Mouse (Mus musculus) CH12.LX (cell line): ENCODE data around the gene Ern1. TPM values are rescaled to one million over a fixed set of nuclear protein-coding genes. Genes with fewer than 3 reads are reported as not detected.

ENCODE experiments used
- DNase-seq: peaks from one replicate; pipeline ENCODE4 v3.0.0-alpha.2; 2013; ENCODE audit errors: extremely low read depth
- H3K27ac ChIP-seq: 2 replicates; pipeline ENCODE4 v1.5.1; 2012; ENCODE audit warnings: low read depth, mild to moderate bottlenecking, control low read depth, moderate library complexity; ENCODE audit not compliant: insufficient read depth
- H3K27me3 ChIP-seq: replicated peaks from 2 replicates; pipeline ENCODE3; 2012; ENCODE audit warnings: inconsistent platforms
- H3K36me3 ChIP-seq, 2 experiments: replicated peaks in 1 of 2; 2 replicates each; pipeline versions ENCODE3 to v1.6.1; 2012; ENCODE audit warnings: inconsistent platforms in 1 of 2, low read length in 1 of 2, mild to moderate bottlenecking in 1 of 2, mixed read lengths in 1 of 2, moderate library complexity in 1 of 2; ENCODE audit not compliant: control insufficient read depth in 1 of 2, insufficient read depth in 1 of 2
- H3K4me1 ChIP-seq, 2 experiments: 2 replicates each; pipeline ENCODE4 v1.6.1; 2012; ENCODE audit warnings: inconsistent platforms in 1 of 2, moderate library complexity in 1 of 2; ENCODE audit not compliant: insufficient read depth in 2 of 2, control insufficient read depth in 1 of 2
- H3K4me2 ChIP-seq: 2 replicates; pipeline ENCODE4 v1.6.1; 2012; ENCODE audit warnings: low read depth, mild to moderate bottlenecking, control low read depth; ENCODE audit not compliant: poor library complexity, insufficient read depth, severe bottlenecking
- H3K4me3 ChIP-seq, 3 experiments: fragments of 150-350 bp in 1 of 3; sonication (generic) in 1 of 3; replicated peaks in 1 of 3; 2 replicates each; pipeline versions ENCODE3 to v1.5.1; 2011 to 2012; ENCODE audit warnings: low read depth in 2 of 3, low read length in 2 of 3, mild to moderate bottlenecking in 2 of 3, moderate library complexity in 2 of 3, control low read depth in 1 of 3, improper control_type of control experiment in 1 of 3, inconsistent platforms in 1 of 3, mixed read lengths in 1 of 3; ENCODE audit not compliant: poor library complexity in 1 of 3
- H3K79me2 ChIP-seq: replicated peaks from 2 replicates; pipeline ENCODE4 v1.6.1; 2012; ENCODE audit warnings: mild to moderate bottlenecking, moderate library complexity; ENCODE audit not compliant: control insufficient read depth, poor library complexity, insufficient read depth, severe bottlenecking; ENCODE audit errors: extremely low read depth
- H3K9ac ChIP-seq: 2 replicates; pipeline ENCODE4 v1.6.1; 2012; ENCODE audit warnings: low read depth, mild to moderate bottlenecking, control low read depth, moderate library complexity; ENCODE audit not compliant: insufficient read depth
- H3K9me3 ChIP-seq: replicated peaks from 2 replicates; pipeline ENCODE3; 2012; ENCODE audit warnings: low read length, inconsistent platforms, mixed read lengths
- CHD2 ChIP-seq: IDR thresholded peaks from 2 replicates; pipeline ENCODE4 v1.6.1; 2011; ENCODE audit warnings: low read length, improper control_type of control experiment
- E2F4 ChIP-seq: IDR thresholded peaks from 2 replicates; pipeline ENCODE4 v1.6.1; 2011; ENCODE audit warnings: low read depth, low read length, improper control_type of control experiment; ENCODE audit not compliant: insufficient replicate concordance
- ELF1 ChIP-seq: IDR thresholded peaks from 2 replicates; pipeline ENCODE4 v1.6.1; 2014; ENCODE audit warnings: low read depth, mild to moderate bottlenecking, inconsistent platforms, low read length, improper control_type of control experiment
- EP300 ChIP-seq: IDR thresholded peaks from 2 replicates; pipeline ENCODE4 v1.6.1; 2011; ENCODE audit warnings: low read length, improper control_type of control experiment
- ETS1 ChIP-seq: conservative IDR thresholded peaks from 2 replicates; pipeline ENCODE4 v1.6.1; 2012; ENCODE audit warnings: low read depth, mild to moderate bottlenecking, inconsistent platforms, low read length, improper control_type of control experiment, moderate library complexity
- GABPA ChIP-seq: IDR thresholded peaks from 2 replicates; pipeline ENCODE4 v1.6.1; 2012; ENCODE audit warnings: low read depth, low read length, improper control_type of control experiment, inconsistent platforms; ENCODE audit not compliant: insufficient replicate concordance
- IRF4 ChIP-seq: IDR thresholded peaks from 2 replicates; pipeline ENCODE4 v1.6.1; 2014; ENCODE audit warnings: low read depth, mild to moderate bottlenecking, inconsistent platforms, low read length, improper control_type of control experiment
- JUN ChIP-seq: IDR thresholded peaks from 2 replicates; pipeline ENCODE4 v1.6.1; 2011; ENCODE audit warnings: low read depth, mild to moderate bottlenecking, low read length, improper control_type of control experiment, moderate library complexity; ENCODE audit not compliant: insufficient read depth
- JUND ChIP-seq: conservative IDR thresholded peaks from 2 replicates; pipeline ENCODE4 v1.6.1; 2011; ENCODE audit warnings: low read depth, low read length, improper control_type of control experiment
- MAX ChIP-seq: IDR thresholded peaks from 2 replicates; pipeline ENCODE4 v1.6.1; 2011; ENCODE audit warnings: low read length, improper control_type of control experiment
- MAZ ChIP-seq: IDR thresholded peaks from 2 replicates; pipeline ENCODE4 v1.6.1; 2012; ENCODE audit warnings: low read depth, mild to moderate bottlenecking, inconsistent platforms, low read length, improper control_type of control experiment, moderate library complexity
- MEF2A ChIP-seq: IDR thresholded peaks from 2 replicates; pipeline ENCODE4 v1.6.1; 2014; ENCODE audit warnings: low read depth, mild to moderate bottlenecking, inconsistent platforms, low read length, improper control_type of control experiment, borderline replicate concordance
- MXI1 ChIP-seq: IDR thresholded peaks from 2 replicates; pipeline ENCODE4 v1.6.1; 2011; ENCODE audit warnings: mild to moderate bottlenecking, low read depth, low read length, improper control_type of control experiment
- MYC ChIP-seq: IDR thresholded peaks from 2 replicates; pipeline ENCODE4 v1.6.1; 2011; ENCODE audit warnings: low read depth, mild to moderate bottlenecking, improper control_type of control experiment, low read length
- NRF1 ChIP-seq: IDR thresholded peaks from 2 replicates; pipeline ENCODE4 v1.6.1; 2014; ENCODE audit warnings: low read depth, mild to moderate bottlenecking, inconsistent platforms, low read length, improper control_type of control experiment, moderate library complexity
- PAX5 ChIP-seq: IDR thresholded peaks from 2 replicates; pipeline ENCODE4 v1.6.1; 2012; ENCODE audit warnings: low read length, inconsistent platforms, mixed read lengths
- POLR2A ChIP-seq: IDR thresholded peaks from 2 replicates; pipeline ENCODE4 v1.6.1; 2011; ENCODE audit warnings: low read depth, mild to moderate bottlenecking, improper control_type of control experiment, low read length
- POLR2AphosphoS2 ChIP-seq: IDR thresholded peaks from 2 replicates; pipeline ENCODE4 v1.6.1; 2011; ENCODE audit warnings: low read depth, low read length, improper control_type of control experiment
- RAD21 ChIP-seq: IDR thresholded peaks from 2 replicates; pipeline ENCODE4 v1.6.1; 2011; ENCODE audit warnings: low read depth, mild to moderate bottlenecking, low read length, improper control_type of control experiment, moderate library complexity
- SIN3A ChIP-seq: IDR thresholded peaks from 2 replicates; pipeline ENCODE4 v1.6.1; 2012; ENCODE audit warnings: low read length, improper control_type of control experiment, inconsistent platforms
- TBP ChIP-seq: conservative IDR thresholded peaks from 2 replicates; pipeline ENCODE4 v1.6.1; 2011; ENCODE audit warnings: low read depth, low read length, improper control_type of control experiment
- UBTF ChIP-seq: IDR thresholded peaks from 2 replicates; pipeline ENCODE4 v1.6.1; 2012; ENCODE audit warnings: low read depth, mild to moderate bottlenecking, inconsistent platforms, low read length, improper control_type of control experiment, moderate library complexity
- ZKSCAN1 ChIP-seq: IDR thresholded peaks from 2 replicates; pipeline ENCODE4 v1.6.1; 2012; ENCODE audit warnings: low read depth, inconsistent platforms, low read length, improper control_type of control experiment, borderline replicate concordance
- ZNF384 ChIP-seq: IDR thresholded peaks from 2 replicates; pipeline ENCODE4 v1.6.1; 2012; ENCODE audit warnings: low read depth, low read length, improper control_type of control experiment, inconsistent platforms
- dilution Hi-C: fragments of 300-500 bp; cut with MboI; formaldehyde crosslinking; loops from 2 replicates; pipeline ENCODE4 v1.14.3; 2020; ENCODE audit warnings: low sequenced_read_pairs; ENCODE audit not compliant: extremely low pct_unique_long_range_greater_than_20kb, extremely low pct_ligation_motif_present
- in situ Hi-C: fragments of 300-500 bp; cut with MboI; formaldehyde crosslinking; loops from 3 replicates; pipeline ENCODE4 v1.14.3; 2019; ENCODE audit warnings: low sequenced_read_pairs, low pct_ligation_motif_present, low pct_unique_long_range_greater_than_20kb, mixed read lengths
- polyA plus RNA-seq: library from polyadenylated mRNA; unstranded; fragments of >175 nt; gene quantifications from 2 replicates; pipeline ENCODE4 v1.2.1, GENCODE M21; 2012; ENCODE audit warnings: low read depth; ENCODE audit not compliant: insufficient read length
- total RNA-seq, 2 experiments: library from RNA; depleted of rRNA; stranded (reverse); fragments of 300-350 nt in 1 of 2; fragments of >200 nt in 1 of 2; gene quantifications; 2 replicates each; pipeline ENCODE4 v1.2.3; 2012 to 2014

Gene Ern1
- total and polyA plus RNA-seq, 3 experiments, result 3.0 to 21.7 (median 7.7) TPM

- no peak for DNase-seq
- Histone ChIP-seq H3K9ac (no peak overlapping the region), H3K4me1 (peaks cover 0 to 3% of the 10 kb centered on the region in 2 experiments; a peak in 1 of 4 replicates), H3K27me3 (no peaks in the 10 kb centered on the region), H3K4me3 (no peak overlapping the region)
- in situ Hi-C loops, result loop anchor here (5.0 kb wide), 1 partner anchor 108 kb away; no protein-coding TSS in a partner anchor
- TF ChIP-seq ELF1 (no peak), CHD2 (no peak), IRF4 (no peak), MXI1 (no peak), ZKSCAN1 (no peak), EP300 (no peak), MYC (no peak)
- TF ChIP-seq, all 38 proteins: peak for 0
- dilution Hi-C loops, result no loop called here
- Histone ChIP-seq H3K36me3 (peaks cover 0 to 3% of the 10 kb centered on the region in 2 experiments), H3K9me3 (no peaks in the 10 kb centered on the region), H3K4me2 (no peak overlapping the region), H3K79me2 (no peaks in the 10 kb centered on the region), H3K27ac (no peak overlapping the region)
These were observed 31.9 kb upstream of the Ern1 start for GRCm38 (mm10) chr11:106519519-106519918.

GRCm38 (mm10) chr11:106518391-106518790 lies 30.7 kb upstream of the Ern1 start:
- peaks cover 0 to 5% of the 10 kb centered on the region in 2 experiments; a peak in 1 of 4 replicates for H3K4me1 ChIP-seq
- H3K9ac ChIP-seq, result no peak overlapping the region
- H3K27ac ChIP-seq, result no peak overlapping the region
- TF ChIP-seq SIN3A, result no peak
- TF ChIP-seq E2F4, result no peak
- no peak for TF ChIP-seq RAD21
- no peak for TF ChIP-seq ETS1
- no peak for TF ChIP-seq POLR2A
- no peak for TF ChIP-seq NRF1
- no peak for TF ChIP-seq MEF2A
- no peak for TF ChIP-seq TBP
- TF ChIP-seq GABPA, result no peak
- no peak for TF ChIP-seq JUND
- TF ChIP-seq POLR2AphosphoS2, result no peak
- no peak for TF ChIP-seq PAX5
- no peak for TF ChIP-seq MAZ
- no peak for TF ChIP-seq JUN
- no peak for TF ChIP-seq ZNF384
- TF ChIP-seq UBTF, result no peak
- TF ChIP-seq MAX, result no peak
- in situ Hi-C loops, result loop anchor here (5.0 kb wide), 1 partner anchor 109 kb away; no protein-coding TSS in a partner anchor
- H3K27me3 ChIP-seq, result no peaks in the 10 kb centered on the region
- H3K36me3 ChIP-seq, result peaks cover 0 to 5% of the 10 kb centered on the region in 2 experiments
- no peaks in the 10 kb centered on the region for H3K79me2 ChIP-seq
- no peak for DNase-seq
- dilution Hi-C loops, result no loop called here
- H3K4me2 ChIP-seq, result no peak overlapping the region
- no peak overlapping the region for H3K4me3 ChIP-seq
- H3K9me3 ChIP-seq, result no peaks in the 10 kb centered on the region
